Mouse (Mus musculus): Measurements from ENCODE around the gene Tiam1. TPM values are rescaled to one million over a fixed set of nuclear protein-coding genes. Genes with fewer than 3 reads are reported as not detected.

Gene Tiam1
- polyA plus RNA-seq, 1 experiment, result not detected

GRCm38 (mm10) chr16:89896392-89896791, 247.2 kb downstream of the Tiam1 start:
- Histone ChIP-seq H3K4me3 (ENCODE audit: insufficient read depth, low read depth, low read length) (peak overlapping the region; percentile 70), H3K4me1 (ENCODE audit: control insufficient read depth, insufficient read depth, low read length) (peaks cover 34% of the 10 kb centered on the region), H3K27ac (ENCODE audit: insufficient read depth, low read depth, low read length) (peak overlapping the region; percentile 98)
- TF ChIP-seq CTCF (IDR thresholded peaks at IDR 0.05; ENCODE audit: insufficient read depth, low read depth, low read length) (peak; percentile 83), POLR2A (IDR thresholded peaks at IDR 0.05; ENCODE audit: insufficient read depth, low read depth, low read length) (no peak)
- 44% methylated on average over 9 of the region's 9 CpGs for WGBS

- TF ChIP-seq CTCF (IDR thresholded peaks at IDR 0.05; ENCODE audit: insufficient read depth, low read depth, low read length) (no peak), POLR2A (IDR thresholded peaks at IDR 0.05; ENCODE audit: insufficient read depth, low read depth, low read length) (no peak)
- peak overlapping the region; percentile 98 for H3K27ac ChIP-seq (ENCODE audit: insufficient read depth, low read depth, low read length)
- H3K4me1 ChIP-seq (ENCODE audit: control insufficient read depth, insufficient read depth, low read length), result peaks cover 42% of the 10 kb centered on the region
- 36% methylated on average over 7 of the region's 7 CpGs for WGBS
- H3K4me3 ChIP-seq (ENCODE audit: insufficient read depth, low read depth, low read length), result peak overlapping the region; percentile 70
Measured at GRCm38 (mm10) chr16:89895283-89895682, 248.3 kb downstream of the Tiam1 start.

- WGBS, result 30% methylated on average over 8 of the region's 8 CpGs
- H3K4me3 ChIP-seq (ENCODE audit: insufficient read depth, low read depth, low read length), result peak overlapping the region; percentile 40
- peaks cover 44% of the 10 kb centered on the region for H3K4me1 ChIP-seq (ENCODE audit: control insufficient read depth, insufficient read depth, low read length)
- TF ChIP-seq CTCF (IDR thresholded peaks at IDR 0.05; ENCODE audit: insufficient read depth, low read depth, low read length), result no peak
- no peak for TF ChIP-seq POLR2A (IDR thresholded peaks at IDR 0.05; ENCODE audit: insufficient read depth, low read depth, low read length)
- H3K27ac ChIP-seq (ENCODE audit: insufficient read depth, low read depth, low read length), result peak overlapping the region; percentile 40
Measured at GRCm38 (mm10) chr16:89894816-89895215, 248.8 kb downstream of the Tiam1 start.

GRCm38 (mm10) chr16:89890515-89891189, 252.9 kb downstream of the Tiam1 start:
- TF ChIP-seq CTCF (IDR thresholded peaks at IDR 0.05; ENCODE audit: insufficient read depth, low read depth, low read length) (no peak), POLR2A (IDR thresholded peaks at IDR 0.05; ENCODE audit: insufficient read depth, low read depth, low read length) (no peak)
- Histone ChIP-seq H3K4me3 (ENCODE audit: insufficient read depth, low read depth, low read length) (peak overlapping the region; percentile 11), H3K27ac (ENCODE audit: insufficient read depth, low read depth, low read length) (peak overlapping the region; percentile 98), H3K4me1 (ENCODE audit: control insufficient read depth, insufficient read depth, low read length) (peaks cover 53% of the 10 kb centered on the region)
- 30% methylated on average over 17 of the region's 17 CpGs for WGBS

- peak overlapping the region; percentile 98 for H3K27ac ChIP-seq (ENCODE audit: insufficient read depth, low read depth, low read length)
- peak overlapping the region; percentile 17 for H3K4me3 ChIP-seq (ENCODE audit: insufficient read depth, low read depth, low read length)
- TF ChIP-seq CTCF (IDR thresholded peaks at IDR 0.05; ENCODE audit: insufficient read depth, low read depth, low read length) (no peak), POLR2A (IDR thresholded peaks at IDR 0.05; ENCODE audit: insufficient read depth, low read depth, low read length) (no peak)
- WGBS, result 13% methylated on average over 10 of the region's 10 CpGs
- peaks cover 55% of the 10 kb centered on the region for H3K4me1 ChIP-seq (ENCODE audit: control insufficient read depth, insufficient read depth, low read length)
Measured at GRCm38 (mm10) chr16:89889890-89890462, 253.6 kb downstream of the Tiam1 start.

- peaks cover 65% of the 10 kb centered on the region for H3K4me1 ChIP-seq (ENCODE audit: control insufficient read depth, insufficient read depth, low read length)
Measured at GRCm38 (mm10) chr16:89886561-89886960, 257.0 kb downstream of the Tiam1 start.

GRCm38 (mm10) chr16:89885661-89886060, 257.9 kb downstream of the Tiam1 start:
- TF ChIP-seq CTCF (IDR thresholded peaks at IDR 0.05; ENCODE audit: insufficient read depth, low read depth, low read length) (no peak), POLR2A (IDR thresholded peaks at IDR 0.05; ENCODE audit: insufficient read depth, low read depth, low read length) (no peak)
- peak overlapping the region; percentile 80 for H3K27ac ChIP-seq (ENCODE audit: insufficient read depth, low read depth, low read length)
- 35% methylated on average over 9 of the region's 9 CpGs for WGBS
- H3K4me3 ChIP-seq (ENCODE audit: insufficient read depth, low read depth, low read length), result no peak overlapping the region
- H3K4me1 ChIP-seq (ENCODE audit: control insufficient read depth, insufficient read depth, low read length), result peaks cover 60% of the 10 kb centered on the region

More at GRCm38 (mm10) chr16:89886561-89886960, 257.0 kb downstream of the Tiam1 start:
- H3K27ac ChIP-seq (ENCODE audit: insufficient read depth, low read depth, low read length), result peak overlapping the region; percentile 80
- TF ChIP-seq CTCF (IDR thresholded peaks at IDR 0.05; ENCODE audit: insufficient read depth, low read depth, low read length) (no peak), POLR2A (IDR thresholded peaks at IDR 0.05; ENCODE audit: insufficient read depth, low read depth, low read length) (no peak)
- H3K4me3 ChIP-seq (ENCODE audit: insufficient read depth, low read depth, low read length), result no peak overlapping the region

GRCm38 (mm10) chr16:89883897-89884296, 259.7 kb downstream of the Tiam1 start:
- H3K4me1 ChIP-seq (ENCODE audit: control insufficient read depth, insufficient read depth, low read length), result peaks cover 55% of the 10 kb centered on the region
- H3K4me3 ChIP-seq (ENCODE audit: insufficient read depth, low read depth, low read length), result no peak overlapping the region
- 75% methylated on average over 4 of the region's 4 CpGs for WGBS
- TF ChIP-seq POLR2A (IDR thresholded peaks at IDR 0.05; ENCODE audit: insufficient read depth, low read depth, low read length) (no peak), CTCF (IDR thresholded peaks at IDR 0.05; ENCODE audit: insufficient read depth, low read depth, low read length) (no peak)
- no peak overlapping the region for H3K27ac ChIP-seq (ENCODE audit: insufficient read depth, low read depth, low read length)

- H3K27ac ChIP-seq (ENCODE audit: insufficient read depth, low read depth, low read length), result peak overlapping the region; percentile 8; the same call in 1 of the 2 replicates
- no peak overlapping the region for H3K4me3 ChIP-seq (ENCODE audit: insufficient read depth, low read depth, low read length)
- peaks cover 45% of the 10 kb centered on the region for H3K4me1 ChIP-seq (ENCODE audit: control insufficient read depth, insufficient read depth, low read length)
- TF ChIP-seq CTCF (IDR thresholded peaks at IDR 0.05; ENCODE audit: insufficient read depth, low read depth, low read length) (no peak), POLR2A (IDR thresholded peaks at IDR 0.05; ENCODE audit: insufficient read depth, low read depth, low read length) (no peak)
- WGBS, result 79% methylated on average over 14 of the region's 14 CpGs
Measured at GRCm38 (mm10) chr16:89882477-89883234, 260.9 kb downstream of the Tiam1 start.
